Mouse (Mus musculus) myocyte (in vitro differentiated cells): ENCODE measurements around the gene Cdt1.

Experiments
- MAX ChIP-seq: IDR thresholded peaks from one replicate; pipeline ENCODE4 v1.6.1; 2011; ENCODE audit warnings: low read depth, mild to moderate bottlenecking, control low read depth
- MYOG ChIP-seq, 3 experiments: IDR thresholded peaks; one replicate each; pipeline ENCODE4 v1.6.1; 2011; ENCODE audit warnings: control low read depth in 2 of 3, low read depth in 2 of 3, mild to moderate bottlenecking in 2 of 3; ENCODE audit not compliant: insufficient read length in 2 of 3, control insufficient read depth in 1 of 3, insufficient read depth in 1 of 3
- POLR2A ChIP-seq: IDR thresholded peaks from one replicate; pipeline ENCODE4 v1.6.1; 2011; ENCODE audit warnings: low read depth, mild to moderate bottlenecking, control low read depth, moderate library complexity; ENCODE audit not compliant: insufficient read length
- POLR2AphosphoS2 ChIP-seq: IDR thresholded peaks from one replicate; pipeline ENCODE4 v1.6.1; 2011; ENCODE audit warnings: low read depth, control low read depth; ENCODE audit not compliant: insufficient read length
- TCF12 ChIP-seq: IDR thresholded peaks from one replicate; pipeline ENCODE4 v1.6.1; 2011; ENCODE audit warnings: mild to moderate bottlenecking, control low read depth; ENCODE audit not compliant: poor library complexity, insufficient read depth, severe bottlenecking
- USF1 ChIP-seq: IDR thresholded peaks from one replicate; pipeline ENCODE4 v1.6.1; 2011; ENCODE audit warnings: low read depth, mild to moderate bottlenecking, control low read depth, moderate library complexity

DNA sequence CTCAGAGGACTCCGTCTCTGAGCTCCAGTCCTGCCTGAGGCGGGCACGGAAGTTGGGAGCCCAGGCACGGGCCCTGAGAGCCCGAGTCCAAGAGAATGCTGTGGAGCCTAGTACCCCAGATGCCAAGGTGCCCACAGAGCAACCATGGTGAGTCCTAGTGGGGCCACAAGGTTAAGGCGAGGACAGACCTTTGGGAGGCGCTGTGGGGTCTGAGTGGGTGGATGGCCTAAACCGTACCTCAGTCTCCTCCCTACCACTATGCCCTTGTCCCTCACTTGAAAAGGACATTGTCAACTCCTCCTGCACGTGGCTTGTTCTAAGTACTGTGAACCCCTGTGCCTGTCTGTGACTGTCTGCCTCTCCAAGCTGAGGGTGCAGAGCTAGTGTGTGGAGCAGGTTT, 1.5 kb downstream of the Cdt1 start:
- TF ChIP-seq POLR2AphosphoS2 (no peak), MAX (no peak), POLR2A (no peak), USF1 (no peak), MYOG (IDR thresholded peaks at IDR 0.05; ENCODE audit: control insufficient read depth in 1 of 3, insufficient read depth in 1 of 3, insufficient read length in 2 of 3, low read depth in 2 of 3) (no peak), TCF12 (no peak)
